Mouse (Mus musculus) urinary bladder, postnatal 25 days (tissue): Measurements from ENCODE around the gene Polr2i.

Experiments used
- DNase-seq: peaks from one replicate; pipeline ENCODE4 v3.0.0; 2022; ENCODE audit warnings: low spot score

The Polr2i gene

GRCm38 (mm10) chr7:30265935-30266334 lies 34.2 kb downstream of the Polr2i start:
- no peak for DNase-seq

GRCm38 (mm10) chr7:30266780-30267179 lies 35.0 kb downstream of the Polr2i start:
- DNase-seq = no peak

- no peak for DNase-seq
These were observed 37.9 kb downstream of the Polr2i start for GRCm38 (mm10) chr7:30269641-30270040.

DNA sequence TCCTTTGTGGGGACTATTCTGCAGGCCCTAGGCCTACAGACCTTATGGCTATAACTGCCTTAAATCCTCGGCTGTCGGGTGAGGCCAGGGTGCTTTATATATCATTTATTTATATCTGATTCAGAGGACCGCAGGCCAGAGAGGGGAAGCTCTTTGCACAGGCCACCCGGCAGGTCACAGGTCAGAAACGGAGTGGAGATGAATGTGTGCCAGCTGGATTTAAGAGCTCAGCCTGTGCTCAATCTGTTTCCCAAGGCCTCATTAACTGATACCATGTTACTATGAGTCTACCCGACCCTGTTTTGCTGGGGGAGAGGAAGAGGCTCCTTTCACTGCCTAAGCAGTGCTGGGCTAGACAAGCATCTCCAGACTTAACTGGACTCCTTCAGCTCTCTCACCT lies 42.6 kb downstream of the Polr2i start:
- DNase-seq = no peak

DNA sequence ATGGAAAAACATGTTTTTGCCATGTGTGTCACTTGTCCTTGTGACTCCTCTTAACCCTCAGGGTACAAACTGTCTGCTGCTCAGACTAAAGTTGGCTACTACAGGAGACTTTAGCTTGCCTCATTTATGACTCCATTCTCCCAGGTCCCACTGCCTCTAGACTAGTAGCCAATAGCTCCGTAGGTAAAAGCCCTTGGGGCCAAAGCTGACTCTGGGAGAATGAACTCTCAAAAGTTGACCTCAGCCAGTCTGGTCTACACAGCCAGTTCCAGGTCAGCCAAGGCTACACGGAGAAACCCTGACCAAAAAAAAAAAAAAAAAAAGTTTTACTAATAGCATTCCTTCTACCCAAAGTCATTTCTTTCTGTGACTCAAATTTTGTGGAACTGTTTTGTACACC lies 47.2 kb downstream of the Polr2i start:
- DNase-seq = no peak

DNA sequence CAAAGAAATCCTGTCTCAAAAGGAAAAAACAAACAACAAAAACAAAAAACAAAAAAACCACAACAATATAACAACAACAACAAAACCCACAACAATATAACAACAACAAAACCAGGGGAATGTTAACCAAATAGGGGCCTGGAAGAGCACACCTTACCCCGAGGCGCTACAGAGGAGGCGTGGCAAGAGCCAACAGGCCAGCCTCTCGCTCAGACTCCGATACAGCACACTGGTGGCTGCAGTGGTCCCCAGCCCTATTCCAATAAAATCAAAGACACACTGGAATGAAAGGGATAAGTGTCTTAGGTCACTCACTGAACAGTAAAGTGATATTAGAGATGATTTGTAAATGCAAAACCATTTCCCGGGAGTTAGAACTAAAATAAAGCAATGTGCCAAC lies 47.8 kb downstream of the Polr2i start:
- DNase-seq = no peak

- peak; percentile 83 for DNase-seq
These were observed 48.4 kb downstream of the Polr2i start, which contains the start of the genes Thap8 and Wdr62 for GRCm38 (mm10) chr7:30279951-30280669. Gene Thap8 (plus strand): TSS chr7:30280094. Gene Wdr62 (minus strand): TSS chr7:30280419.

DNA sequence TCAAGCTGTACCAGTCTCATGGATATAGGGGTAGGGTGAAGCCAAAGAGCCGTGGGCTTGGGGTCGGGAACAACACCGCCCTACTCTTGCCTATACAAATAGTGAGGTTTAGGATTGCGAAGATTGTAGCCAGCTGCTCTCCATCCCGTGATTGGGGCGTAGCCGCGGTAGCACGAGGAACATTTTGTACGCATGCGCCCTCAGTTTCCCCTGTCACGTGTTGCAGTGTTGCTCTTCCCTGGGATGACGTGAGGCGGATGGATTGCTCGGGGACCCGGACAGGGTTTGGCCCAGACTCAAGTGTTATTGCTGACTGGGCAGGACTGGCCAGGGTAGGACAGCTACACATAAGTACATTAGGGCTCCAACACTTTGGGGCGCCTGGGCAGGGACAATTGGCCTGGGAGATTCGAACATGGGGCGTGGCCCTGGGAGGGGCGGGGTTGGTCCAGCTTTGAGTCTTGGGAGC lies 49.0 kb downstream of the Polr2i start:
- DNase-seq = peak; percentile 72

GRCm38 (mm10) chr7:30281522-30281921 lies 49.8 kb downstream of the Polr2i start:
- no peak for DNase-seq

- no peak for DNase-seq
These were observed 51.0 kb downstream of the Polr2i start for GRCm38 (mm10) chr7:30282740-30283139.
